Mouse (Mus musculus): ENCODE data around the gene Mier2. TPM values are rescaled to one million over a fixed set of nuclear protein-coding genes. Genes with fewer than 3 reads are reported as not detected.

Gene Mier2
- total and polyA plus RNA-seq, 3 experiments, result 22.4 to 30.2 (median 26.7) TPM

- H3K27me3 ChIP-seq (replicated peaks), result no peaks in the 10 kb centered on the region
- no peaks in the 10 kb centered on the region for H3K36me3 ChIP-seq (replicated peaks in 1 of 2; ENCODE audit: control insufficient read depth in 1 of 2, insufficient read depth in 1 of 2, low read length in 1 of 2)
- TF ChIP-seq TCF12 (IDR thresholded peaks at IDR 0.05; ENCODE audit: low read depth, low read length) (no peak), ELF1 (IDR thresholded peaks at IDR 0.05; ENCODE audit: low read depth, low read length) (no peak), IRF4 (IDR thresholded peaks at IDR 0.05; ENCODE audit: low read depth, low read length) (no peak), BHLHE40 (IDR thresholded peaks at IDR 0.05; ENCODE audit: low read depth, low read length) (no peak), ZNF384 (IDR thresholded peaks at IDR 0.05; ENCODE audit: low read depth, low read length) (no peak), E2F4 (IDR thresholded peaks at IDR 0.05; ENCODE audit: insufficient replicate concordance, low read depth, low read length) (no peak), MAFK (IDR thresholded peaks at IDR 0.05; ENCODE audit: insufficient replicate concordance, low read length) (no peak), CHD1 (IDR thresholded peaks at IDR 0.05; ENCODE audit: low read depth, low read length) (no peak), POLR2AphosphoS2 (IDR thresholded peaks at IDR 0.05; ENCODE audit: low read depth, low read length) (no peak), PAX5 (IDR thresholded peaks at IDR 0.05; ENCODE audit: low read length) (no peak), SIN3A (IDR thresholded peaks at IDR 0.05; ENCODE audit: low read length) (no peak), HCFC1 (IDR thresholded peaks at IDR 0.05; ENCODE audit: low read depth, low read length) (no peak), MXI1 (IDR thresholded peaks at IDR 0.05; ENCODE audit: low read depth, low read length) (no peak), USF2 (conservative IDR thresholded peaks at IDR 0.05; ENCODE audit: low read depth, low read length) (no peak)
- H3K4me2 ChIP-seq (ENCODE audit: insufficient read depth, low read depth, poor library complexity, severe bottlenecking), result no peak overlapping the region
- no peak overlapping the region for H3K9ac ChIP-seq (ENCODE audit: insufficient read depth, low read depth)
- H3K27ac ChIP-seq (ENCODE audit: insufficient read depth, low read depth), result no peak overlapping the region
- H3K4me1 ChIP-seq (ENCODE audit: control insufficient read depth in 1 of 2, insufficient read depth in 2 of 2), result no peaks in the 10 kb centered on the region
- in situ Hi-C loops (cut with MboI; ENCODE audit: low pct_ligation_motif_present, low pct_unique_long_range_greater_than_20kb, low sequenced_read_pairs), result no loop called here
- no peak overlapping the region for H3K4me3 ChIP-seq (replicated peaks in 1 of 3; ENCODE audit: low read depth in 2 of 3, low read length in 2 of 3, poor library complexity in 1 of 3)
- no peaks in the 10 kb centered on the region for H3K79me2 ChIP-seq (replicated peaks; ENCODE audit: control insufficient read depth, extremely low read depth, insufficient read depth, poor library complexity, severe bottlenecking)
- dilution Hi-C loops (cut with MboI; ENCODE audit: extremely low pct_ligation_motif_present, extremely low pct_unique_long_range_greater_than_20kb, low sequenced_read_pairs), result no loop called here
- H3K9me3 ChIP-seq (replicated peaks; ENCODE audit: low read length), result no peaks in the 10 kb centered on the region
- DNase-seq (ENCODE audit: extremely low read depth), result no peak
Measured at GRCm38 (mm10) chr10:79496701-79497288, 58.2 kb downstream of the Mier2 start.

GRCm38 (mm10) chr10:79495886-79496285, 59.1 kb downstream of the Mier2 start:
- dilution Hi-C loops (cut with MboI; ENCODE audit: extremely low pct_ligation_motif_present, extremely low pct_unique_long_range_greater_than_20kb, low sequenced_read_pairs), result no loop called here
- no peak for DNase-seq (ENCODE audit: extremely low read depth)
- H3K4me1 ChIP-seq (ENCODE audit: control insufficient read depth in 1 of 2, insufficient read depth in 2 of 2), result no peaks in the 10 kb centered on the region
- H3K27ac ChIP-seq (ENCODE audit: insufficient read depth, low read depth), result no peak overlapping the region
- H3K9me3 ChIP-seq (replicated peaks; ENCODE audit: low read length), result no peaks in the 10 kb centered on the region
- H3K36me3 ChIP-seq (replicated peaks in 1 of 2; ENCODE audit: control insufficient read depth in 1 of 2, insufficient read depth in 1 of 2, low read length in 1 of 2), result no peaks in the 10 kb centered on the region
- no peak overlapping the region for H3K4me3 ChIP-seq (replicated peaks in 1 of 3; ENCODE audit: low read depth in 2 of 3, low read length in 2 of 3, poor library complexity in 1 of 3)
- H3K4me2 ChIP-seq (ENCODE audit: insufficient read depth, low read depth, poor library complexity, severe bottlenecking), result no peak overlapping the region
- no peak for TF ChIP-seq CHD2 (IDR thresholded peaks at IDR 0.05; ENCODE audit: low read length)
- no peak for TF ChIP-seq PAX5 (IDR thresholded peaks at IDR 0.05; ENCODE audit: low read length)
- TF ChIP-seq MAZ (IDR thresholded peaks at IDR 0.05; ENCODE audit: low read depth, low read length), result no peak
- no peak for TF ChIP-seq POLR2A (IDR thresholded peaks at IDR 0.05; ENCODE audit: low read depth, low read length)
- TF ChIP-seq SIN3A (IDR thresholded peaks at IDR 0.05; ENCODE audit: low read length), result no peak
- H3K79me2 ChIP-seq (replicated peaks; ENCODE audit: control insufficient read depth, extremely low read depth, insufficient read depth, poor library complexity, severe bottlenecking), result no peaks in the 10 kb centered on the region
- in situ Hi-C loops (cut with MboI; ENCODE audit: low pct_ligation_motif_present, low pct_unique_long_range_greater_than_20kb, low sequenced_read_pairs), result no loop called here
- peaks cover 3% of the 10 kb centered on the region for H3K27me3 ChIP-seq (replicated peaks)
- H3K9ac ChIP-seq (ENCODE audit: insufficient read depth, low read depth), result no peak overlapping the region

Other genes starting within 250 kb of the Mier2 start
- gene Vmn2r82, start 198.7 kb downstream of the Mier2 start, total RNA-seq (2012; rRNA removed), result not detected in 2 replicates
- gene Vmn2r82, start 198.7 kb downstream of the Mier2 start, total RNA-seq (2014; rRNA removed), result not detected in 2 replicates
- gene Vmn2r82, start 198.7 kb downstream of the Mier2 start, polyA plus RNA-seq (2012; ENCODE audit: insufficient read length, low read depth), result not detected in 2 replicates
- gene Vmn2r83, start 86.5 kb downstream of the Mier2 start, total RNA-seq (2012; rRNA removed), result not detected in 2 replicates
- gene Vmn2r83, start 86.5 kb downstream of the Mier2 start, total RNA-seq (2014; rRNA removed), result not detected in 2 replicates
- gene Vmn2r83, start 86.5 kb downstream of the Mier2 start, polyA plus RNA-seq (2012; ENCODE audit: insufficient read length, low read depth), result not detected in 2 replicates
- 11.8 and 19.3 TPM in 2 replicates for gene Plpp2, start 21.4 kb downstream of the Mier2 start, total RNA-seq (2012; rRNA removed)
- 10.6 and 11.5 TPM in 2 replicates for gene Plpp2, start 21.4 kb downstream of the Mier2 start, total RNA-seq (2014; rRNA removed)
- 13.9 and 14.5 TPM in 2 replicates for gene Plpp2, start 21.4 kb downstream of the Mier2 start, polyA plus RNA-seq (2012; ENCODE audit: insufficient read length, low read depth)
- gene Theg, start 32.1 kb upstream of the Mier2 start, total RNA-seq (2012; rRNA removed), result not detected in 2 replicates
- not detected in 2 replicates for gene Theg, start 32.1 kb upstream of the Mier2 start, total RNA-seq (2014; rRNA removed)
- not detected in 2 replicates for gene Theg, start 32.1 kb upstream of the Mier2 start, polyA plus RNA-seq (2012; ENCODE audit: insufficient read length, low read depth)
- gene C2cd4c, start 58.8 kb upstream of the Mier2 start, total RNA-seq (2012; rRNA removed), result 0.04 TPM in 1 of 2 replicates, not detected in the other
- not detected in 2 replicates for gene C2cd4c, start 58.8 kb upstream of the Mier2 start, total RNA-seq (2014; rRNA removed)
- gene C2cd4c, start 58.8 kb upstream of the Mier2 start, polyA plus RNA-seq (2012; ENCODE audit: insufficient read length, low read depth), result not detected in 2 replicates
- not detected in 2 replicates for gene Shc2, start 82.7 kb upstream of the Mier2 start, total RNA-seq (2012; rRNA removed)
- not detected in 2 replicates for gene Shc2, start 82.7 kb upstream of the Mier2 start, total RNA-seq (2014; rRNA removed)
- gene Shc2, start 82.7 kb upstream of the Mier2 start, polyA plus RNA-seq (2012; ENCODE audit: insufficient read length, low read depth), result not detected in 2 replicates
- not detected in 2 replicates for gene Odf3l2, start 90.5 kb upstream of the Mier2 start, total RNA-seq (2012; rRNA removed)
- gene Odf3l2, start 90.5 kb upstream of the Mier2 start, total RNA-seq (2014; rRNA removed), result not detected in 2 replicates
- not detected in 2 replicates for gene Odf3l2, start 90.5 kb upstream of the Mier2 start, polyA plus RNA-seq (2012; ENCODE audit: insufficient read length, low read depth)
- 62.4 and 110 TPM in 2 replicates for gene Madcam1, start 109.4 kb upstream of the Mier2 start, total RNA-seq (2012; rRNA removed)
- gene Madcam1, start 109.4 kb upstream of the Mier2 start, total RNA-seq (2014; rRNA removed), result 55.4 and 61.9 TPM in 2 replicates
- gene Madcam1, start 109.4 kb upstream of the Mier2 start, polyA plus RNA-seq (2012; ENCODE audit: insufficient read length, low read depth), result 167 and 171 TPM in 2 replicates
- 33.7 and 58.9 TPM in 2 replicates for gene Tpgs1, start 114.2 kb upstream of the Mier2 start, total RNA-seq (2012; rRNA removed)
- gene Tpgs1, start 114.2 kb upstream of the Mier2 start, total RNA-seq (2014; rRNA removed), result 34.4 and 42.8 TPM in 2 replicates
- gene Tpgs1, start 114.2 kb upstream of the Mier2 start, polyA plus RNA-seq (2012; ENCODE audit: insufficient read length, low read depth), result 42.0 and 44.5 TPM in 2 replicates
- 335 and 348 TPM in 2 replicates for gene Cdc34, start 127.0 kb upstream of the Mier2 start, total RNA-seq (2012; rRNA removed)
- 323 and 331 TPM in 2 replicates for gene Cdc34, start 127.0 kb upstream of the Mier2 start, total RNA-seq (2014; rRNA removed)
- 314 and 354 TPM in 2 replicates for gene Cdc34, start 127.0 kb upstream of the Mier2 start, polyA plus RNA-seq (2012; ENCODE audit: insufficient read length, low read depth)
- 0.17 and 0.67 TPM in 2 replicates for gene Gzmm, start 133.8 kb upstream of the Mier2 start, total RNA-seq (2012; rRNA removed)
- gene Gzmm, start 133.8 kb upstream of the Mier2 start, total RNA-seq (2014; rRNA removed), result 0.45 and 0.59 TPM in 2 replicates
- 0.30 and 0.73 TPM in 2 replicates for gene Gzmm, start 133.8 kb upstream of the Mier2 start, polyA plus RNA-seq (2012; ENCODE audit: insufficient read length, low read depth)
- gene Bsg, start 149.3 kb upstream of the Mier2 start, total RNA-seq (2012; rRNA removed), result 312 and 421 TPM in 2 replicates
- gene Bsg, start 149.3 kb upstream of the Mier2 start, total RNA-seq (2014; rRNA removed), result 617 and 710 TPM in 2 replicates
- 358 and 360 TPM in 2 replicates for gene Bsg, start 149.3 kb upstream of the Mier2 start, polyA plus RNA-seq (2012; ENCODE audit: insufficient read length, low read depth)
- gene Hcn2, start 161.4 kb upstream of the Mier2 start, total RNA-seq (2012; rRNA removed), result 1.8 and 2.2 TPM in 2 replicates
- 0.21 and 0.23 TPM in 2 replicates for gene Hcn2, start 161.4 kb upstream of the Mier2 start, total RNA-seq (2014; rRNA removed)
- 0.23 and 0.44 TPM in 2 replicates for gene Hcn2, start 161.4 kb upstream of the Mier2 start, polyA plus RNA-seq (2012; ENCODE audit: insufficient read length, low read depth)
- gene Polrmt, start 191.4 kb upstream of the Mier2 start, total RNA-seq (2012; rRNA removed), result 50.1 and 50.5 TPM in 2 replicates
- gene Polrmt, start 191.4 kb upstream of the Mier2 start, total RNA-seq (2014; rRNA removed), result 13.5 and 18.1 TPM in 2 replicates
- 40.2 and 49.0 TPM in 2 replicates for gene Polrmt, start 191.4 kb upstream of the Mier2 start, polyA plus RNA-seq (2012; ENCODE audit: insufficient read length, low read depth)
- not detected in 2 replicates for gene Fgf22, start 199.9 kb upstream of the Mier2 start, total RNA-seq (2012; rRNA removed)
- gene Fgf22, start 199.9 kb upstream of the Mier2 start, total RNA-seq (2014; rRNA removed), result not detected in 2 replicates
- gene Fgf22, start 199.9 kb upstream of the Mier2 start, polyA plus RNA-seq (2012; ENCODE audit: insufficient read length, low read depth), result not detected in 2 replicates
- 67.9 and 74.8 TPM in 2 replicates for gene Rnf126, start 211.8 kb upstream of the Mier2 start, total RNA-seq (2012; rRNA removed)
- 28.9 and 32.4 TPM in 2 replicates for gene Rnf126, start 211.8 kb upstream of the Mier2 start, total RNA-seq (2014; rRNA removed)
- 90.7 and 112 TPM in 2 replicates for gene Rnf126, start 211.8 kb upstream of the Mier2 start, polyA plus RNA-seq (2012; ENCODE audit: insufficient read length, low read depth)
- gene Fstl3, start 222.1 kb upstream of the Mier2 start, total RNA-seq (2012; rRNA removed), result 0.25 TPM in 2 replicates
- not detected in 2 replicates for gene Fstl3, start 222.1 kb upstream of the Mier2 start, total RNA-seq (2014; rRNA removed)
- not detected in 2 replicates for gene Fstl3, start 222.1 kb upstream of the Mier2 start, polyA plus RNA-seq (2012; ENCODE audit: insufficient read length, low read depth)
- gene Prss57, start 235.8 kb upstream of the Mier2 start, total RNA-seq (2012; rRNA removed), result 0.08 and 0.21 TPM in 2 replicates
- gene Prss57, start 235.8 kb upstream of the Mier2 start, total RNA-seq (2014; rRNA removed), result not detected in 2 replicates
- not detected in 2 replicates for gene Prss57, start 235.8 kb upstream of the Mier2 start, polyA plus RNA-seq (2012; ENCODE audit: insufficient read length, low read depth)
- 3.1 and 5.3 TPM in 2 replicates for gene Palm, start 238.4 kb upstream of the Mier2 start, total RNA-seq (2012; rRNA removed)
- gene Palm, start 238.4 kb upstream of the Mier2 start, total RNA-seq (2014; rRNA removed), result 0.36 and 0.78 TPM in 2 replicates
- gene Palm, start 238.4 kb upstream of the Mier2 start, polyA plus RNA-seq (2012; ENCODE audit: insufficient read length, low read depth), result 1.5 and 2.5 TPM in 2 replicates